Comparison of ENCODE assay signal across 8 mouse cellular contexts in genomic region chr10:39370786-39371221, GRCm38 (mm10). TPM values are rescaled to one million over a fixed set of nuclear protein-coding genes. Genes with fewer than 3 reads are reported as not detected.
DNase-seq lines count a peak whose midpoint lies in the region; ATAC-seq and TF ChIP-seq lines count a peak whose summit lies in the region.

No protein-coding gene starts in this region.

- peak overlapping the region; percentile 83 for H3K4me3 ChIP-seq in lung, embryonic 15.5 days
- peak overlapping the region; percentile 41 for H3K4me3 ChIP-seq in bone marrow macrophage, adult 2 months (ENCODE audit: insufficient read depth, low read length)
- H3K4me3 ChIP-seq in forebrain, embryonic 11.5 days (ENCODE audit: low read depth, low read length): peak overlapping the region; percentile 92
- peak overlapping the region; percentile 90 for H3K4me3 ChIP-seq in intestine, postnatal 0 days (ENCODE audit: low read depth, low read length)
- peak overlapping the region; percentile 72 for H3K4me3 ChIP-seq in thymus, adult 2 months (ENCODE audit: control insufficient read depth, insufficient read depth, low read length)

- DNase-seq in lung, adult 18-20 months: no peak
- no peak for DNase-seq in forebrain, embryonic 11.5 days (ENCODE audit: low spot score)
- peak; percentile 35 for DNase-seq in thymus, adult 2 months
- DNase-seq in testis, postnatal 10 days (ENCODE audit: low spot score): no peak

- no peak for ATAC-seq in lung, embryonic 15.5 days (ENCODE audit: borderline replicate concordance, extremely low read depth, low FRiP score, low TSS enrichment)
- ATAC-seq in forebrain, embryonic 11.5 days (replicated peaks; ENCODE audit: low FRiP score): peak; percentile 2; the same call in 1 of the 2 replicates
- peak; percentile 24; the same call in 1 of the 2 replicates for ATAC-seq in intestine, postnatal 0 days
- peak; percentile 46 for ATAC-seq in megakaryocyte progenitor cell, adult 5-6 weeks (replicated peaks; ENCODE audit: poor library complexity)

- peak overlapping the region; percentile 43; the same call in 1 of the 2 replicates for H3K27ac ChIP-seq in lung, embryonic 15.5 days
- no peak overlapping the region for H3K27ac ChIP-seq in bone marrow macrophage, adult 2 months (ENCODE audit: insufficient read depth, low read depth, low read length)
- H3K27ac ChIP-seq in forebrain, embryonic 11.5 days (ENCODE audit: low read depth, low read length): peak overlapping the region; percentile 94
- no peak overlapping the region for H3K27ac ChIP-seq in intestine, postnatal 0 days (ENCODE audit: low read depth, low read length)
- H3K27ac ChIP-seq in thymus, adult 2 months (ENCODE audit: control insufficient read depth, insufficient read depth, low read length): peak overlapping the region; percentile 90

- no peaks in the 10 kb centered on the region for H3K36me3 ChIP-seq in lung, embryonic 15.5 days
- no peaks in the 10 kb centered on the region for H3K36me3 ChIP-seq in forebrain, embryonic 11.5 days (ENCODE audit: control insufficient read depth, insufficient read depth, low read length)
- no peaks in the 10 kb centered on the region for H3K36me3 ChIP-seq in intestine, postnatal 0 days (ENCODE audit: control insufficient read depth, insufficient read depth)
- no peaks in the 10 kb centered on the region for H3K36me3 ChIP-seq in thymus, adult 2 months (ENCODE audit: control insufficient read depth, insufficient read depth, low read length)

- TF ChIP-seq CTCF in bone marrow macrophage, adult 2 months (IDR thresholded peaks at IDR 0.05; ENCODE audit: low read depth, low read length): no peak
- TF ChIP-seq CTCF in intestine, postnatal 0 days (IDR thresholded peaks at IDR 0.05; ENCODE audit: low read depth): no peak
- no peak for TF ChIP-seq CTCF in thymus, adult 2 months (IDR thresholded peaks at IDR 0.05; ENCODE audit: borderline replicate concordance, control insufficient read depth, extremely low read depth, insufficient read depth, low read length, poor library complexity)

- 3% methylated on average over 8 of the region's 8 CpGs for WGBS in lung, embryonic 15.5 days
- WGBS in forebrain, embryonic 11.5 days: 3% methylated on average over 8 of the region's 8 CpGs
- WGBS in intestine, postnatal 0 days: 5% methylated on average over 8 of the region's 8 CpGs
- WGBS in thymus, adult 2 months: 2% methylated on average over 8 of the region's 8 CpGs

- H3K9ac ChIP-seq in lung, embryonic 15.5 days: peak overlapping the region; percentile 80; the same call in 1 of the 2 replicates
- peak overlapping the region; percentile 95 for H3K9ac ChIP-seq in forebrain, embryonic 11.5 days (ENCODE audit: low read length)
- peak overlapping the region; percentile 80; the same call in 1 of the 2 replicates for H3K9ac ChIP-seq in intestine, postnatal 0 days (ENCODE audit: low read depth, low read length)

- peaks cover 3% of the 10 kb centered on the region; the same call in 1 of the 2 replicates for H3K27me3 ChIP-seq in lung, embryonic 15.5 days
- H3K27me3 ChIP-seq in forebrain, embryonic 11.5 days (ENCODE audit: control insufficient read depth, insufficient read depth, low read length): no peaks in the 10 kb centered on the region
- H3K27me3 ChIP-seq in intestine, postnatal 0 days (replicated peaks; ENCODE audit: control insufficient read depth, insufficient read depth, low read length): no peaks in the 10 kb centered on the region
- no peaks in the 10 kb centered on the region for H3K27me3 ChIP-seq in thymus, adult 2 months (ENCODE audit: control insufficient read depth, insufficient read depth, low read length)

- no peak for TF ChIP-seq POLR2A in bone marrow macrophage, adult 2 months (IDR thresholded peaks at IDR 0.05; ENCODE audit: borderline replicate concordance, low read depth, low read length)
- TF ChIP-seq POLR2A in thymus, adult 2 months (IDR thresholded peaks at IDR 0.05; ENCODE audit: control insufficient read depth, extremely low read depth, insufficient read depth, low read length, poor library complexity): no peak

- H3K4me1 ChIP-seq in lung, embryonic 15.5 days: peaks cover 24% of the 10 kb centered on the region
- peaks cover 9% of the 10 kb centered on the region for H3K4me1 ChIP-seq in bone marrow macrophage, adult 2 months (ENCODE audit: control insufficient read depth, insufficient read depth, low read length)
- 0 out of 2 replicates have a peak, but pooled peaks cover 2% of the 10 kb centered on the region for H3K4me1 ChIP-seq in forebrain, embryonic 11.5 days (replicated peaks; ENCODE audit: control insufficient read depth, insufficient read depth, low read length)
- peaks cover 10% of the 10 kb centered on the region; the same call in 1 of the 2 replicates for H3K4me1 ChIP-seq in intestine, postnatal 0 days (replicated peaks; ENCODE audit: control insufficient read depth, insufficient read depth, low read length)
- peaks cover 17% of the 10 kb centered on the region for H3K4me1 ChIP-seq in thymus, adult 2 months (replicated peaks; ENCODE audit: control insufficient read depth, insufficient read depth, low read length)

- H3K9me3 ChIP-seq in lung, embryonic 15.5 days: no peaks in the 10 kb centered on the region
- no peaks in the 10 kb centered on the region for H3K9me3 ChIP-seq in forebrain, embryonic 11.5 days (ENCODE audit: control insufficient read depth, low read length)
- H3K9me3 ChIP-seq in intestine, postnatal 0 days (ENCODE audit: control insufficient read depth): no peaks in the 10 kb centered on the region

- peak overlapping the region; percentile 87 for H3K4me2 ChIP-seq in lung, embryonic 15.5 days
- H3K4me2 ChIP-seq in forebrain, embryonic 11.5 days (ENCODE audit: low read depth, low read length, severe bottlenecking): peak overlapping the region; percentile 88
- peak overlapping the region; percentile 98 for H3K4me2 ChIP-seq in intestine, postnatal 0 days (replicated peaks; ENCODE audit: low read depth)

RNA-seq across cellular contexts. Expression of gene Fyn, which starts 2.1 kb away (rescaled TPM):
- polyA plus RNA-seq in lung, embryonic 15.5 days (2015; fragmentation: Nextera tagmentation; extraction: Ambion mirVana): 19.0 and 21.4 TPM in 2 replicates
- polyA plus RNA-seq in bone marrow macrophage, adult 2 months (2012; ENCODE audit: insufficient read depth, insufficient read length, missing spikeins): 30.7 and 35.5 TPM in 2 replicates
- 42.7 and 44.6 TPM in 2 replicates for polyA plus RNA-seq in forebrain, embryonic 11.5 days (2014; fragmentation: Nextera tagmentation; extraction: Ambion mirVana)
- polyA plus RNA-seq in intestine, postnatal 0 days (2015; fragmentation: Nextera tagmentation; extraction: Ambion mirVana): 13.3 and 13.5 TPM in 2 replicates
- total RNA-seq in megakaryocyte progenitor cell, adult 5-6 weeks (2015): 5.1 and 5.9 TPM in 2 replicates
- 7.7 and 10.1 TPM in 2 replicates for total RNA-seq in megakaryocyte progenitor cell, adult 5-6 weeks (2017)
- 74.6 and 76.1 TPM in 2 replicates for polyA plus RNA-seq in thymus, adult 2 months (2012; rRNA removed)

Comparison
In these comparisons a context has a peak if more than half of its experiments do, and no peak if none do; other contexts are left out.
1. H3K27ac ChIP-seq: peak in lung, embryonic 15.5 days (single experiment), forebrain, embryonic 11.5 days (single experiment) and thymus, adult 2 months (single experiment); none in bone marrow macrophage, adult 2 months (single experiment) and intestine, postnatal 0 days (single experiment).
2. H3K4me3 ChIP-seq: peak in every context shown above with its lines; median percentile 92 in forebrain, embryonic 11.5 days; 90 in intestine, postnatal 0 days; 83 in lung, embryonic 15.5 days; 72 in thymus, adult 2 months; 41 in bone marrow macrophage, adult 2 months.
3. Peak in every context shown above with its lines, with median percentiles within 50 percentile points of each other: H3K4me2 ChIP-seq and H3K9ac ChIP-seq.